Mouse (Mus musculus) forebrain, postnatal 0 days (tissue): ENCODE data around the gene Mknk1. TPM values are rescaled to one million over a fixed set of nuclear protein-coding genes. Genes with fewer than 3 reads are reported as not detected.

Experiments used
- ATAC-seq: fragments of 200-750 bp; cut with Nextera tagmentation; 2 replicates; pipeline ENCODE4 v1.8.0; 2017; ENCODE audit warnings: mild to moderate bottlenecking, moderate library complexity
- DNase-seq: peaks from one replicate; pipeline ENCODE4 v3.0.0-alpha.2; 2015
- H3K27ac ChIP-seq: fragments of 300-500 bp; sonication (generic); 2 replicates; pipeline ENCODE4 v1.5.1; 2014; ENCODE audit warnings: low read depth, mild to moderate bottlenecking, antibody characterized with exemption, low read length, moderate library complexity, mixed read lengths
- H3K27me3 ChIP-seq: fragments of 300-500 bp; sonication (generic); 2 replicates; pipeline ENCODE4 v1.6.1; 2014; ENCODE audit warnings: mild to moderate bottlenecking, low read length, mixed read lengths; ENCODE audit not compliant: insufficient read depth
- H3K36me3 ChIP-seq: fragments of 300-500 bp; sonication (generic); 2 replicates; pipeline ENCODE4 v1.6.1; 2014; ENCODE audit warnings: mild to moderate bottlenecking, moderate library complexity; ENCODE audit not compliant: insufficient read depth
- H3K4me1 ChIP-seq: fragments of 300-500 bp; sonication (generic); 2 replicates; pipeline ENCODE4 v1.6.1; 2014; ENCODE audit warnings: antibody characterized with exemption; ENCODE audit not compliant: insufficient read depth
- H3K4me2 ChIP-seq: fragments of 300-500 bp; sonication (generic); 2 replicates; pipeline ENCODE4 v1.6.1; 2014; ENCODE audit warnings: low read depth, mild to moderate bottlenecking, moderate library complexity
- H3K4me3 ChIP-seq: fragments of 300-500 bp; sonication (generic); 2 replicates; pipeline ENCODE4 v1.5.1; 2014; ENCODE audit warnings: low read depth, low read length, mixed read lengths
- H3K9ac ChIP-seq: fragments of 300-500 bp; sonication (generic); 2 replicates; pipeline ENCODE4 v1.6.1; 2014; ENCODE audit warnings: mild to moderate bottlenecking
- H3K9me3 ChIP-seq: fragments of 300-500 bp; sonication (generic); 2 replicates; pipeline ENCODE4 v1.6.1; 2016; ENCODE audit warnings: low read length
- CTCF ChIP-seq: sonication (generic); IDR thresholded peaks from 2 replicates; pipeline ENCODE4 v1.5.1; 2016; ENCODE audit warnings: antibody characterized with exemption, control low read depth, low read depth
- WGBS: fragments of 180-500 bp; shearing (Covaris S2); extraction: QIAGEN DNeasy Blood & Tissue Kit; methylation state at CpG from one replicate; pipeline ENCODE4 v1.1.7; 2014; 5-methylcytosine and 5-hydroxymethylcytosine counted together
- polyA plus RNA-seq: library from polyadenylated mRNA; unstranded; fragments of >200 nt; fragmentation: Nextera tagmentation; extraction: Ambion mirVana; gene quantifications from 2 replicates; pipeline ENCODE4 v1.2.1, GENCODE M21; 2015
- total RNA-seq: library from RNA; depleted of rRNA; stranded (reverse); fragments of >200 nt; gene quantifications from 2 replicates; pipeline ENCODE4 v1.2.3, GENCODE M21; 2014

The Mknk1 gene
- total and polyA plus RNA-seq, 2 experiments from 2014 or later, result 18.9 to 22.8 TPM

GRCm38 (mm10) chr4:115863880-115864279 lies 24.9 kb downstream of the Mknk1 start:
- H3K9me3 ChIP-seq, result no peaks in the 10 kb centered on the region
- H3K9ac ChIP-seq, result no peak overlapping the region
- 49% methylated on average over 10 of the region's 10 CpGs for whole genome bisulfite sequencing

GRCm38 (mm10) chr4:115869512-115870210 lies 30.7 kb downstream of the Mknk1 start:
- 21% methylated on average over 16 of the region's 16 CpGs for WGBS
- DNase-seq, result no peak

More at GRCm38 (mm10) chr4:115863880-115864279, 24.9 kb downstream of the Mknk1 start:
- no peak for TF ChIP-seq CTCF
- H3K36me3 ChIP-seq, result peaks cover 7% of the 10 kb centered on the region; the same call in 1 of the 2 replicates
- no peaks in the 10 kb centered on the region for H3K27me3 ChIP-seq
- DNase-seq, result no peak
- ATAC-seq, result no peak
- no peak overlapping the region for H3K27ac ChIP-seq
- no peak overlapping the region for H3K4me2 ChIP-seq
- H3K4me1 ChIP-seq, result no peaks in the 10 kb centered on the region
- H3K4me3 ChIP-seq, result no peak overlapping the region

GRCm38 (mm10) chr4:115873231-115873630 lies 34.2 kb downstream of the Mknk1 start:
- Histone ChIP-seq H3K27ac (no peak overlapping the region), H3K4me3 (no peak overlapping the region), H3K27me3 (no peaks in the 10 kb centered on the region), H3K4me1 (peaks cover 6% of the 10 kb centered on the region; the same call in 1 of the 2 replicates), H3K9me3 (no peaks in the 10 kb centered on the region), H3K36me3 (peaks cover 15% of the 10 kb centered on the region), H3K4me2 (no peak overlapping the region), H3K9ac (no peak overlapping the region)
- no peak for ATAC-seq
- WGBS, result 77% methylated on average over 3 of the region's 3 CpGs
- DNase-seq, result no peak
- no peak for TF ChIP-seq CTCF

More at GRCm38 (mm10) chr4:115869512-115870210, 30.7 kb downstream of the Mknk1 start:
- ATAC-seq, result peak; percentile 51
- Histone ChIP-seq H3K4me2 (no peak overlapping the region), H3K36me3 (peaks cover 14% of the 10 kb centered on the region; the same call in 1 of the 2 replicates), H3K27ac (no peak overlapping the region), H3K9me3 (no peaks in the 10 kb centered on the region), H3K4me1 (no peaks in the 10 kb centered on the region), H3K9ac (no peak overlapping the region), H3K4me3 (no peak overlapping the region), H3K27me3 (no peaks in the 10 kb centered on the region)
- no peak for TF ChIP-seq CTCF

- peaks cover 10% of the 10 kb centered on the region for H3K36me3 ChIP-seq
- DNase-seq, result no peak
- H3K4me1 ChIP-seq, result peaks cover 16% of the 10 kb centered on the region
- 5% methylated on average over 11 of the region's 11 CpGs for WGBS
- peak; percentile 19; the same call in 1 of the 2 replicates for ATAC-seq
- H3K4me3 ChIP-seq, result no peak overlapping the region
- no peaks in the 10 kb centered on the region for H3K27me3 ChIP-seq
- 0 out of 2 replicates have a peak overlapping the region, but pooled peaks have one; percentile 10 for H3K9ac ChIP-seq
- H3K27ac ChIP-seq, result no peak overlapping the region
- no peak for TF ChIP-seq CTCF
- H3K4me2 ChIP-seq, result no peak overlapping the region
- H3K9me3 ChIP-seq, result no peaks in the 10 kb centered on the region
Measured at GRCm38 (mm10) chr4:115878216-115878678, 39.2 kb downstream of the Mknk1 start.

- peaks cover 9% of the 10 kb centered on the region for H3K36me3 ChIP-seq
- no peak for DNase-seq
- no peaks in the 10 kb centered on the region for H3K27me3 ChIP-seq
- H3K4me3 ChIP-seq, result no peak overlapping the region
- peaks cover 16% of the 10 kb centered on the region for H3K4me1 ChIP-seq
- no peak overlapping the region for H3K4me2 ChIP-seq
- no peak overlapping the region for H3K27ac ChIP-seq
- 34% methylated on average over 9 of the region's 9 CpGs for WGBS
- TF ChIP-seq CTCF, result no peak
- ATAC-seq, result 0 out of 2 replicates have a peak, but pooled peaks have one; percentile 8
- H3K9me3 ChIP-seq, result no peaks in the 10 kb centered on the region
- H3K9ac ChIP-seq, result no peak overlapping the region
Measured at GRCm38 (mm10) chr4:115878828-115879227, 39.8 kb downstream of the Mknk1 start.

GRCm38 (mm10) chr4:115881183-115881582 lies 42.2 kb downstream of the Mknk1 start:
- peak; percentile 75 for DNase-seq
- Histone ChIP-seq H3K27ac (no peak overlapping the region), H3K4me2 (no peak overlapping the region)

GRCm38 (mm10) chr4:115882195-115882594 lies 43.2 kb downstream of the Mknk1 start:
- ATAC-seq (no peak), DNase-seq (no peak)
- Histone ChIP-seq H3K4me1 (peaks cover 16% of the 10 kb centered on the region), H3K9ac (no peak overlapping the region), H3K4me3 (no peak overlapping the region), H3K27me3 (no peaks in the 10 kb centered on the region), H3K9me3 (no peaks in the 10 kb centered on the region), H3K4me2 (no peak overlapping the region), H3K27ac (no peak overlapping the region), H3K36me3 (no peaks in the 10 kb centered on the region)
- TF ChIP-seq CTCF, result no peak
- WGBS, result 67% methylated on average over 4 of the region's 4 CpGs

More at GRCm38 (mm10) chr4:115881183-115881582, 42.2 kb downstream of the Mknk1 start:
- Histone ChIP-seq H3K27me3 (no peaks in the 10 kb centered on the region), H3K4me3 (no peak overlapping the region), H3K9me3 (no peaks in the 10 kb centered on the region), H3K36me3 (no peaks in the 10 kb centered on the region), H3K4me1 (peaks cover 16% of the 10 kb centered on the region), H3K9ac (no peak overlapping the region)
- ATAC-seq, result peak; percentile 73
- WGBS, result 0% methylated on average over 1 of the region's 1 CpGs
- no peak for TF ChIP-seq CTCF
